Mouse (Mus musculus) embryonic facial prominence, embryonic 11.5 days (tissue): ENCODE data around the gene Sco2. TPM values are rescaled to one million over a fixed set of nuclear protein-coding genes. Genes with fewer than 3 reads are reported as not detected.

Source experiments
- polyA plus RNA-seq: library from polyadenylated mRNA; unstranded; fragments of >200 nt; fragmentation: Nextera tagmentation; extraction: Ambion mirVana; gene quantifications from 2 replicates; pipeline ENCODE4 v1.2.1, GENCODE M21; 2014

The Sco2 gene
- polyA plus RNA-seq, 1 experiment from 2014 or later = 5.2 TPM

Other genes starting within 250 kb of the Sco2 start
- 10.3 and 11.3 TPM in 2 replicates for gene Hdac10, start 245.1 kb downstream of the Sco2 start, polyA plus RNA-seq
- 10.1 and 11.9 TPM in 2 replicates for gene Mapk12, start 233.1 kb downstream of the Sco2 start, polyA plus RNA-seq
- 12.7 and 13.5 TPM in 2 replicates for gene Mapk11, start 224.2 kb downstream of the Sco2 start, polyA plus RNA-seq
- 113 and 122 TPM in 2 replicates for gene Plxnb2, start 193.1 kb downstream of the Sco2 start, polyA plus RNA-seq
- 14.9 and 18.6 TPM in 2 replicates for gene Dennd6b, start 177.3 kb downstream of the Sco2 start, polyA plus RNA-seq
- gene Ppp6r2, start 162.3 kb downstream of the Sco2 start, polyA plus RNA-seq = 22.8 and 25.1 TPM in 2 replicates
- gene Sbf1, start 58.5 kb downstream of the Sco2 start, polyA plus RNA-seq = 39.0 and 49.7 TPM in 2 replicates
- gene Adm2, start 51.1 kb downstream of the Sco2 start, polyA plus RNA-seq = 0.26 TPM in 1 of 2 replicates, not detected in the other
- not detected in 2 replicates for gene Miox, start 39.4 kb downstream of the Sco2 start, polyA plus RNA-seq
- gene Lmf2, start 18.2 kb downstream of the Sco2 start, polyA plus RNA-seq = 21.6 and 33.5 TPM in 2 replicates
- gene Ncaph2, start 18.1 kb downstream of the Sco2 start, polyA plus RNA-seq = 158 and 171 TPM in 2 replicates
- 1.4 and 2.1 TPM in 2 replicates for gene Tymp, start 3.2 kb upstream of the Sco2 start, polyA plus RNA-seq
- 0.38 and 0.45 TPM in 2 replicates for gene Odf3b, start 5.4 kb upstream of the Sco2 start, polyA plus RNA-seq
- not detected in 2 replicates for gene Klhdc7b, start 11.1 kb upstream of the Sco2 start, polyA plus RNA-seq
- not detected in 2 replicates for gene Syce3, start 36.7 kb upstream of the Sco2 start, polyA plus RNA-seq
- gene Cpt1b, start 52.0 kb upstream of the Sco2 start, polyA plus RNA-seq = 0.22 and 0.69 TPM in 2 replicates
- 0.63 and 2.3 TPM in 2 replicates for gene C730034F03Rik, start 55.7 kb upstream of the Sco2 start, polyA plus RNA-seq
- gene Gm44502, start 55.9 kb upstream of the Sco2 start, polyA plus RNA-seq = 0.15 TPM in 1 of 2 replicates, not detected in the other
- gene Chkb, start 56.1 kb upstream of the Sco2 start, polyA plus RNA-seq = 42.2 and 46.5 TPM in 2 replicates
- 5.4 and 6.4 TPM in 2 replicates for gene Mapk8ip2, start 80.1 kb upstream of the Sco2 start, polyA plus RNA-seq
- 7.5 and 9.3 TPM in 2 replicates for gene Arsa, start 103.6 kb upstream of the Sco2 start, polyA plus RNA-seq
- 1.5 and 1.6 TPM in 2 replicates for gene Shank3, start 125.8 kb upstream of the Sco2 start, polyA plus RNA-seq
- gene Acr, start 194.5 kb upstream of the Sco2 start, polyA plus RNA-seq = 0.24 TPM in 1 of 2 replicates, not detected in the other
- gene Rabl2, start 218.1 kb upstream of the Sco2 start, polyA plus RNA-seq = 68.1 and 73.9 TPM in 2 replicates